Mouse (Mus musculus) embryonic fibroblast, embryonic 13.5 days (primary cell): ENCODE results near the gene Kcnn1. TPM values are rescaled to one million over a fixed set of nuclear protein-coding genes. Genes with fewer than 3 reads are reported as not detected.

Experiments
- H3K27ac ChIP-seq: 2 replicates; pipeline ENCODE4 v1.5.1; 2012; ENCODE audit warnings: low read length, control low read depth, inconsistent platforms; ENCODE audit not compliant: insufficient read depth
- H3K4me1 ChIP-seq: 2 replicates; pipeline ENCODE4 v1.6.1; 2011; ENCODE audit warnings: low read length; ENCODE audit not compliant: control insufficient read depth, insufficient read depth
- H3K4me3 ChIP-seq: 2 replicates; pipeline ENCODE4 v1.5.1; 2011; ENCODE audit warnings: mild to moderate bottlenecking, control low read depth, low read length; ENCODE audit not compliant: insufficient read depth
- CTCF ChIP-seq: IDR thresholded peaks from 2 replicates; pipeline ENCODE4 v1.5.1; 2011; ENCODE audit warnings: mild to moderate bottlenecking, control low read depth, low read length, moderate library complexity, borderline replicate concordance; ENCODE audit not compliant: insufficient read depth
- POLR2A ChIP-seq: IDR thresholded peaks from 2 replicates; pipeline ENCODE4 v1.6.1; 2011; ENCODE audit warnings: low read depth, mild to moderate bottlenecking, control low read depth, low read length, moderate library complexity
- polyA plus RNA-seq: library from polyadenylated mRNA; stranded (reverse); fragments of >200 nt; gene quantifications from 2 replicates; pipeline ENCODE4 v1.2.4, GENCODE M21; 2011; ENCODE audit warnings: low read depth; ENCODE audit not compliant: missing spikeins, insufficient read length

Kcnn1 gene
- polyA plus RNA-seq, 1 experiment, result 2.7 TPM

GRCm38 (mm10) chr8:70880546-70880945, 17.5 kb upstream of the Kcnn1 start:
- no peak overlapping the region for H3K4me3 ChIP-seq

DNA sequence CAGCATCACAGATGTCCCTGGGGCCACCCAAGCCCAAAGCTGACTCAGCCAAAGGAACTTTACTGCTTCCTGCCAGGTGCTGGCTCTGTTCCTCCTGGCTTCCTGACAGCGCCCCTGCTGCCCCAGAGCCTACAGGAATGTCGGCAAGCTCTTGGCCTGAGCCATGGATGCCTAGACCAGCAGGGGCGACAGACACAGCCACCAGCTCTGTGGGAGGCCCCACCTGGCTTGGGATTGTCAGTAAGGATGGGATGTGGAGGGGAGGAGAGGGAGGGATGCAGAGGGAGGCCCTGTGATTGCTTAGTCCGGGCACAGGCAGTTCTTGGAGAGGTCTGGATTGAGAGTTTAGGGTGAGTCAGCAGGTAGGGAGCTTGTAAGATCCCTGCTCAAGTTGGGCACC, 17.1 kb upstream of the Kcnn1 start:
- H3K4me3 ChIP-seq, result no peak overlapping the region
- no peak for TF ChIP-seq POLR2A
- TF ChIP-seq CTCF, result no peak
- peak overlapping the region; percentile 84 for H3K27ac ChIP-seq
- H3K4me1 ChIP-seq, result peaks cover 3% of the 10 kb centered on the region

More at GRCm38 (mm10) chr8:70880546-70880945, 17.5 kb upstream of the Kcnn1 start:
- peak overlapping the region; percentile 84 for H3K27ac ChIP-seq
- peaks cover 3% of the 10 kb centered on the region for H3K4me1 ChIP-seq
- TF ChIP-seq CTCF (no peak), POLR2A (no peak)

GRCm38 (mm10) chr8:70879500-70879899, 16.4 kb upstream of the Kcnn1 start:
- Histone ChIP-seq H3K4me3 (no peak overlapping the region), H3K4me1 (peaks cover 3% of the 10 kb centered on the region), H3K27ac (peak overlapping the region; percentile 84)
- no peak for TF ChIP-seq CTCF
- no peak for TF ChIP-seq POLR2A

GRCm38 (mm10) chr8:70878178-70878577, 15.1 kb upstream of the Kcnn1 start:
- H3K27ac ChIP-seq, result no peak overlapping the region
- peaks cover 3% of the 10 kb centered on the region for H3K4me1 ChIP-seq
- TF ChIP-seq CTCF (no peak), POLR2A (no peak)
- no peak overlapping the region for H3K4me3 ChIP-seq

GRCm38 (mm10) chr8:70876382-70876781, 13.3 kb upstream of the Kcnn1 start:
- H3K4me3 ChIP-seq, result no peak overlapping the region
- H3K4me1 ChIP-seq, result peaks cover 3% of the 10 kb centered on the region
- no peak overlapping the region for H3K27ac ChIP-seq
- no peak for TF ChIP-seq POLR2A
- no peak for TF ChIP-seq CTCF

DNA sequence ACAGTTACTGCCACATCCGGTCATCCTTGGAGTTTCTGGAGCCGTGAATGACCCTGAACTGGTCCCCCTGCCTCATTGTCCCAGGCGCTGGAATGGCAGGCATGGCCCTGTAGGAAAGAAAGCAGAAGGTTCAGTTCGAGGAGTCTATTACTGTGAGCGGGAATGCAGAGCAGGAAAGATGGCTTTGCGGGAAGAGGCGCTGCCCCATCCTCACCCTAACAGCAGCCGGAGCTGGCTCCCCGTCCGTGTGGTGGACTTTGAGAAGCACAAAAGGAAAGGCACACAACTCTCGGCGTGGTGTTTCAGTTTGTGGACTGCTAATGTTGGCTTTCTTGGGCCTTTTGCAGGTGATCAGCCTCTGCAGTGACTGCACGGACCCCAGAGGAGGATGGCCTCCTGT, 11.4 kb upstream of the Kcnn1 start:
- Histone ChIP-seq H3K4me3 (no peak overlapping the region), H3K4me1 (no peaks in the 10 kb centered on the region), H3K27ac (no peak overlapping the region)
- TF ChIP-seq POLR2A (no peak), CTCF (no peak)

GRCm38 (mm10) chr8:70873364-70873985, 10.4 kb upstream of the Kcnn1 start, which contains the start of gene Ccdc124:
Gene Ccdc124, minus strand, starts transcription at chr8:70873935.
- TF ChIP-seq POLR2A (peak; percentile 30; the same call in 1 of the 2 replicates), CTCF (peak; percentile 59)
- Histone ChIP-seq H3K27ac (peak within 1 kb of the TSS; percentile 94), H3K4me3 (peak within 1 kb of the TSS; percentile 81), H3K4me1 (no peaks in the 10 kb centered on the region)

- H3K4me3 ChIP-seq, result peak overlapping the region; percentile 81
- H3K27ac ChIP-seq, result peak overlapping the region; percentile 94
- TF ChIP-seq POLR2A (no peak; the same call in 1 of the 2 replicates), CTCF (no peak)
- no peaks in the 10 kb centered on the region for H3K4me1 ChIP-seq
These were observed 9.7 kb upstream of the Kcnn1 start for GRCm38 (mm10) chr8:70872643-70873363.

- TF ChIP-seq POLR2A (no peak), CTCF (no peak)
- H3K4me3 ChIP-seq, result no peak overlapping the region
- H3K4me1 ChIP-seq, result no peaks in the 10 kb centered on the region
- H3K27ac ChIP-seq, result no peak overlapping the region
These were observed 8.2 kb upstream of the Kcnn1 start for GRCm38 (mm10) chr8:70871195-70871807.

DNA sequence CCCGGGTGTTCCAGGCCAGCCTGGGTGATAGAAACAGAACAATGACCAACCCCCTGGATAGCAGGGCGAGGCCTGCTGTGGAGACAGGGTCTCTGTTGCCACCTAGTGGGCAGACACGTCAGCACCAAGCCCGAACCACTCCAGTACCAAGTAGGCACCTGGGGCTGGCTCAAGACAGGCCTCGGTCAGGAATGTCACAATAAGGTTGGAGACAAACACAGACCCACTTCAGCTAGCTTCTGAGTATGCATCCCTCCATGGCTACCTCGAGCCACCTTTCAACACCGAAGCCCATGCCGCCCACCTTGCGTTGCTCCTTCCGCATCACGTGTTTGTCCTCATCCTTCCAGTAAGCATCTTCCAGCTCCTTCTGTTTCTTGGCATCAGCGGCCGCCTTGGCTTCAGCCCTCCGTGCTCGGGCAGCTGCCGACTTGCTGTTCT, 6.6 kb upstream of the Kcnn1 start:
- no peaks in the 10 kb centered on the region for H3K4me1 ChIP-seq
- no peak overlapping the region for H3K4me3 ChIP-seq
- no peak overlapping the region for H3K27ac ChIP-seq
- TF ChIP-seq POLR2A (no peak), CTCF (peak; percentile 97)
